Mouse (Mus musculus) heart, postnatal 0 days (tissue): Measurements from ENCODE around the gene Dusp6. TPM values are rescaled to one million over a fixed set of nuclear protein-coding genes. Genes with fewer than 3 reads are reported as not detected.

Source experiments
- ATAC-seq: fragments of 200-750 bp; cut with Nextera tagmentation; 2 replicates; pipeline ENCODE4 v1.8.0; 2017; ENCODE audit warnings: low read depth, moderate number of reproducible peaks, moderate library complexity; ENCODE audit not compliant: insufficient read depth
- DNase-seq: peaks from one replicate; pipeline ENCODE4 v3.0.0-alpha.2; 2016; ENCODE audit warnings: low spot score
- H3K27ac ChIP-seq: fragments of 300-500 bp; sonication (generic); 2 replicates; pipeline ENCODE4 v1.5.1; 2014; ENCODE audit warnings: low read depth, mild to moderate bottlenecking
- H3K27me3 ChIP-seq: fragments of 300-500 bp; sonication (generic); 2 replicates; pipeline ENCODE4 v1.6.1; 2014; ENCODE audit warnings: low read length, mixed read lengths; ENCODE audit not compliant: control insufficient read depth, insufficient read depth
- H3K36me3 ChIP-seq: fragments of 300-500 bp; sonication (generic); replicated peaks from 2 replicates; pipeline ENCODE4 v1.6.1; 2014; ENCODE audit warnings: low read length, mixed read lengths; ENCODE audit not compliant: control insufficient read depth, insufficient read depth
- H3K4me1 ChIP-seq: fragments of 300-500 bp; sonication (generic); 2 replicates; pipeline ENCODE4 v1.6.1; 2014; ENCODE audit warnings: antibody characterized with exemption; ENCODE audit not compliant: control insufficient read depth, insufficient read depth
- H3K4me2 ChIP-seq: fragments of 300-500 bp; sonication (generic); 2 replicates; pipeline ENCODE4 v1.6.1; 2014; ENCODE audit warnings: low read depth, mild to moderate bottlenecking, low read length, moderate library complexity
- H3K4me3 ChIP-seq: fragments of 300-500 bp; sonication (generic); 2 replicates; pipeline ENCODE4 v1.5.1; 2014; ENCODE audit warnings: low read depth, low read length
- H3K9ac ChIP-seq: fragments of 300-500 bp; sonication (generic); replicated peaks from 2 replicates; pipeline ENCODE4 v1.6.1; 2014; ENCODE audit warnings: low read depth, low read length, mixed read lengths
- H3K9me3 ChIP-seq: fragments of 300-500 bp; sonication (generic); replicated peaks from 2 replicates; pipeline ENCODE4 v1.6.1; 2016; ENCODE audit warnings: low read length; ENCODE audit not compliant: control insufficient read depth
- CTCF ChIP-seq: IDR thresholded peaks from 2 replicates; pipeline ENCODE4 v1.5.1; 2016; ENCODE audit warnings: antibody characterized with exemption, control low read depth, low read depth
- EP300 ChIP-seq: IDR thresholded peaks from 2 replicates; pipeline ENCODE4 v1.6.1; 2016; ENCODE audit warnings: antibody characterized with exemption, low read depth
- WGBS: fragments of 180-500 bp; shearing (Covaris S2); extraction: QIAGEN DNeasy Blood & Tissue Kit; methylation state at CpG from one replicate; pipeline ENCODE4 v1.1.7; 2014; 5-methylcytosine and 5-hydroxymethylcytosine counted together
- polyA plus RNA-seq: library from polyadenylated mRNA; unstranded; fragments of >200 nt; fragmentation: Nextera tagmentation; extraction: Ambion mirVana; gene quantifications from 2 replicates; pipeline ENCODE4 v1.2.1, GENCODE M21; 2015
- total RNA-seq: library from RNA; depleted of rRNA; stranded (reverse); fragments of >200 nt; gene quantifications from 2 replicates; pipeline ENCODE4 v1.2.3, GENCODE M21; 2014; ENCODE audit warnings: low replicate concordance

Gene Dusp6
- total and polyA plus RNA-seq, 2 experiments from 2014 or later, result 23.2 to 73.6 TPM

DNA sequence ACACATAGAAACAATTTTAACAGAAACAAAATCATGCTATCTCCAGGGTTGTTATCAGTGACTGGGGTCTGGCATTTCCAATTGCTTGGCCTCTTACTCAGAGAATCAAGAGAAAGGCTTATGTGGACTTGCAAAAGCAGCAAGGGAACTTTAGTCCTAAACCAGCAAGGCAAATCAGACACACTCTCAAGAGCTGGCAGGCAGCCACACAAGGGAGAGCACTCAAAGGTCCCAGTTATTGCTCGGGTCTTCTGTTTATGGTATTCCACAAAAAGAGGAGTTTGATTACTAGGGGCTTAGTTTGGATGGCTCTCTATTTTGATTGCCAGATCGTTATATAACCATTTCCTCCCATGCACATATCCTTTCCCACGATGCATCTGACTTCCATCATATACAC lies 38.8 kb upstream of the Dusp6 start:
- H3K36me3 ChIP-seq, result no peaks in the 10 kb centered on the region
- no peak overlapping the region for H3K4me3 ChIP-seq
- no peak for DNase-seq
- WGBS, result 37% methylated on average over 3 of the region's 3 CpGs
- peaks cover 8% of the 10 kb centered on the region for H3K4me1 ChIP-seq
- H3K27me3 ChIP-seq, result no peaks in the 10 kb centered on the region
- TF ChIP-seq CTCF (no peak), EP300 (no peak)
- no peak overlapping the region for H3K9ac ChIP-seq
- H3K27ac ChIP-seq, result no peak overlapping the region
- H3K9me3 ChIP-seq, result no peaks in the 10 kb centered on the region
- H3K4me2 ChIP-seq, result no peak overlapping the region
- ATAC-seq, result no peak

DNA sequence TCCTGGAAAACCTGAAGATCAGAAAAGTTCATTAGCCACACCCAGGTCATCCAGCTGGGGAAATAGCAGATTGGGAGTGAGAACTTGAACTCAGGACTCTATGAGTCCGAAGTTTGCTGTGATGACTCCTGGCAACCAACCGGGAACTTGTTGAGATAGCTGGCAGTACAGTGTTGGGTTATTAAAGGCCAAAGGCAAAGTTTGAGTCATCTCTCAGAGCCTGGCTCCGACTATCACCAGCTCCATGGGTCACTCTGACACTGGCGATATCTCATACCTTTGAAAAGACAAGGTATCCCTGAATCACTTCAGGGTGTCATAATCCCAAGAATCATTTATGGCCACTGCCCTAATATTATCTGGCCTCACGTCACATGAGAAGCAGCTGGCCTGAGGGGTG lies 36.2 kb upstream of the Dusp6 start:
- Histone ChIP-seq H3K4me3 (no peak overlapping the region), H3K36me3 (no peaks in the 10 kb centered on the region), H3K27me3 (no peaks in the 10 kb centered on the region), H3K9ac (no peak overlapping the region), H3K4me2 (no peak overlapping the region), H3K4me1 (peaks cover 8% of the 10 kb centered on the region), H3K27ac (no peak overlapping the region), H3K9me3 (no peaks in the 10 kb centered on the region)
- TF ChIP-seq EP300 (no peak), CTCF (no peak)
- 71% methylated on average over 5 of the region's 5 CpGs for WGBS
- ATAC-seq (no peak), DNase-seq (no peak)

DNA sequence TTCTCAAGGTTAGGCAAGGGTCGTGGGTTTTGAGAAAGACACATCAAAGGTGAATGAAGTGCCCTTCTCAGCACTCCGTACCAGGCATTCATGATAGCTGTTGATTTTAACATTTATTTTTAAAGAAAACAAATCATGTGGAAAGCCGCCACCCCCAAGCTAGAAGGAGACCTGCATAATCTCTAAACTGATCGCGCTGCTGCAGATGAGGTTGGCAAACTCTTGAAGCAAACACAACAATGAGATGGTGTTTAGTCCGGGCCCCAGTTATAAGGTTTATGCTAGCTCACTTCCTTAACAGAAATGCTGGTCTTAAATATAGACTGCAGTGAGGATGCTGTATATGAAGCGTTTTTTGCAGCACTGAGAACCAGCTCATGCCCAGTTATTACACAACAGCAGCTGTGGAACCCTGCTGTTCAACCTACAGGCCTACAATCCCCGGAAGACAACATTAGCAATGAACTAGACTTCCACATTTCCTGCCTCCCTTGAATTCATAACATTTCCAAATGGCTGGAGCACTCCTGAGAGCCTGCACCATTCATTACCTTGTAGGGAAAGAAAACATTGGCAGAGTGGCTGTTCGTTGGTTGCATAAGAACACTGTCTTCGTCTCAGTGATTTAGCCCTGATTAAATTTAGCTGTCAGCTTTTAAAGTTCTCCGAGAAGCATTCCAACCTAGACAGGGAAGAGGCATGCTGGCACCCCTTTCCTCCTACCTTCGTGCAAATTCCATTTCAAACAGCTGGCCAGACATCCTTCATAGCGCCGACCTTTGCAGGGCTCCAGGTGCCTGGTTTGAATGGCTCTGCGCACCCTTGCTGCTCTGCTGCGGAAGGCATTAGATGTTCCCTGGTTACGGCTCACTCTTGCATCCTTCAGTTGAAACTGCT lies 34.8 kb upstream of the Dusp6 start:
- Histone ChIP-seq H3K4me1 (peaks cover 8% of the 10 kb centered on the region), H3K4me3 (no peak overlapping the region), H3K4me2 (peak overlapping the region; percentile 42), H3K9me3 (no peaks in the 10 kb centered on the region), H3K36me3 (no peaks in the 10 kb centered on the region), H3K9ac (no peak overlapping the region), H3K27ac (peak overlapping the region; percentile 60), H3K27me3 (no peaks in the 10 kb centered on the region)
- DNase-seq (no peak), ATAC-seq (no peak)
- no peak for TF ChIP-seq CTCF
- no peak for TF ChIP-seq EP300
- 38% methylated on average over 17 of the region's 17 CpGs for WGBS

DNA sequence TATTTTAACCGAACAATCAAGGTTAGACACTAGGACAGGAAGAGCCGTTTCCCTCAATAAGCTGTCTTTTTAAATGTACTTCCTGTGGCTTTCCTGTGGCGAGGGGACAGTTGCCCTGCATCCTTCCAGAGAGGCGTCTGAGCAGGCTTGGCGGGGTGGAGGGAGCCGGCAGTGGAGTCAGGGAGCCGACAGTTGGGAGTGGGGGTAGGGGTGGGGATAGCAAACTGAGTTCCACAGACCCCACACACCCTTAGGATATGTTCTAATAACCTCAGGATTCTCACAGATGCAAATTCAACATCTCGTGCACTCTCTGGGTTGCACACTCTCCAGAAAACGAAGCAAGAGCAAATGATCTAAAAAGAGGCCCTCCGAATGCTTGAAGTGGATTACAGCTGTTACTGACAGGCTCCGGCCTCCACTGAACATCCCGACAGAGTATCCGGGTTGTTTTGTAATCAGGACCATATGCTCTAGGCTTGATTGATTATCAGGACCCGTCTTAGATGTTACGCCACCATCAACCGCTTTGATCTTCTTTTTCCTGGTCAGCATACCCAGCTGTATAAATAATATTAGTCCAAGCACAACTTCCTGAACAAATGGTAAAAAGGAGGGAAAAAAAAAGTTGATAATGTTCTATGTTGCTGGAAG lies 33.9 kb upstream of the Dusp6 start:
- DNase-seq (peak; percentile 18), ATAC-seq (peak; percentile 36)
- Histone ChIP-seq H3K9me3 (no peaks in the 10 kb centered on the region), H3K36me3 (no peaks in the 10 kb centered on the region), H3K27ac (peak overlapping the region; percentile 63), H3K4me3 (no peak overlapping the region), H3K4me1 (peaks cover 8% of the 10 kb centered on the region), H3K9ac (no peak overlapping the region), H3K4me2 (peak overlapping the region; percentile 42), H3K27me3 (no peaks in the 10 kb centered on the region)
- WGBS, result 24% methylated on average over 16 of the region's 16 CpGs
- no peak for TF ChIP-seq EP300
- TF ChIP-seq CTCF, result no peak

DNA sequence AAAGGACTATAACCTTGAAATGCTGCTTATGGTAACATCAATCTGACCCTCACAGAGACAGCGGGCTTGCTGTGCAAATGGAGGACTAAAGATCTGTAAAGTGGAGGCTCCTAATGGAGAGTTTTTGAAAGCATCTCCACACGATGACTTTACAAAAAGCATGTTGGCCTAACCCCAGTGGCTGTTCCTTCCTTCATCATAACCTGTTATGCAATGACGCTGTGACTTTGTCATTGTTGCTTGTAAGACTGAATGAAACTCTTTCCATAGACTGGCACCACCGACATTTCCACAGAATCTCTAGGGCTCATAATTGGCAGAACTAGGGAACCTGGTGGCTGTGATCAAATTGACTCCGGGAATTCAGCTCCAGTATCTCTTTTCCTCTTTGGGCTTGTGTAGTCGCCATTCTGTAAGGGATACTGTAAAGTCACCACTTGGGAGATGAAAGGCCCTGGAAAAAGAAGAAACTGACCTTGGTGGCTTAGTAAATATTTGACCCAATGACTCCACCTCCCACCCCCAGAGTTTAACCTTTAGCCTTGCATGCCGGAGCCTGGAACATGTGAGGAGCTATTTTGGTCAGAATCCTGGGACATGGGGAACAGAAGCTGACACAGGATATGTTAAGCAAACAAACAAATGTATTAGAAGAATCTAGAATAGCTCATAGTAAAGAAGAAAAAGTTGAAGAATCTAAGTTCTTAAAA lies 30.4 kb upstream of the Dusp6 start:
- no peak overlapping the region for H3K4me3 ChIP-seq
- no peak overlapping the region for H3K4me2 ChIP-seq
- no peak for ATAC-seq
- DNase-seq, result no peak
- TF ChIP-seq CTCF (no peak), EP300 (no peak)
- H3K27me3 ChIP-seq, result no peaks in the 10 kb centered on the region
- H3K4me1 ChIP-seq, result peaks cover 8% of the 10 kb centered on the region
- H3K36me3 ChIP-seq, result no peaks in the 10 kb centered on the region
- WGBS, result 58% methylated on average over 7 of the region's 7 CpGs
- H3K9me3 ChIP-seq, result no peaks in the 10 kb centered on the region
- no peak overlapping the region for H3K9ac ChIP-seq
- H3K27ac ChIP-seq, result no peak overlapping the region
